Mouse (Mus musculus) hematopoietic stem cell, adult 5-6 weeks (primary cell): ENCODE measurements around the gene Dnah6. TPM values are rescaled to one million over a fixed set of nuclear protein-coding genes. Genes with fewer than 3 reads are reported as not detected.

Experiments
- total RNA-seq: library from RNA; stranded (forward); fragments of 172-1452, 232-1000 nt; gene quantifications from 2 replicates; pipeline ENCODE4 v1.2.3, GENCODE M21; 2017

The Dnah6 gene
- total RNA-seq, 1 experiment from 2014 or later = under 0.01 TPM

Other genes starting within 250 kb of the Dnah6 start
- gene Suclg1, start 26.7 kb upstream of the Dnah6 start, total RNA-seq = 87.5 and 107 TPM in 2 replicates
- not detected in 2 replicates for gene 4931417E11Rik, start 248.0 kb upstream of the Dnah6 start, total RNA-seq